Mouse (Mus musculus): Measurements from ENCODE around the gene Slco3a1.

The Slco3a1 gene

GRCm38 (mm10) chr7:74528182-74528581 lies 26.4 kb downstream of the Slco3a1 start:
- peak; percentile 16 for DNase-seq (ENCODE audit: low spot score)

- no peak for DNase-seq (ENCODE audit: low spot score)
Observed at GRCm38 (mm10) chr7:74527689-74528088, 26.9 kb downstream of the Slco3a1 start.

- DNase-seq (ENCODE audit: low spot score), result no peak
Observed at GRCm38 (mm10) chr7:74526030-74526429, 28.6 kb downstream of the Slco3a1 start.

- DNase-seq (ENCODE audit: low spot score), result no peak
Observed at GRCm38 (mm10) chr7:74525586-74525985, 29.0 kb downstream of the Slco3a1 start.

GRCm38 (mm10) chr7:74524188-74524971 lies 30.2 kb downstream of the Slco3a1 start:
- DNase-seq (ENCODE audit: low spot score), result peak; percentile 17

GRCm38 (mm10) chr7:74523086-74523485 lies 31.5 kb downstream of the Slco3a1 start:
- DNase-seq (ENCODE audit: low spot score), result no peak

GRCm38 (mm10) chr7:74522260-74522659 lies 32.3 kb downstream of the Slco3a1 start:
- DNase-seq (ENCODE audit: low spot score), result no peak

GRCm38 (mm10) chr7:74519386-74519785 lies 35.2 kb downstream of the Slco3a1 start:
- no peak for DNase-seq (ENCODE audit: low spot score)

GRCm38 (mm10) chr7:74518776-74519175 lies 35.8 kb downstream of the Slco3a1 start:
- DNase-seq (ENCODE audit: low spot score), result no peak

- DNase-seq (ENCODE audit: low spot score), result no peak
Observed at GRCm38 (mm10) chr7:74518255-74518654, 36.3 kb downstream of the Slco3a1 start.

- peak; percentile 44 for DNase-seq (ENCODE audit: low spot score)
Observed at GRCm38 (mm10) chr7:74510676-74511075, 43.9 kb downstream of the Slco3a1 start.

GRCm38 (mm10) chr7:74508205-74508604 lies 46.4 kb downstream of the Slco3a1 start:
- no peak for DNase-seq (ENCODE audit: low spot score)

- DNase-seq (ENCODE audit: low spot score), result no peak
Observed at GRCm38 (mm10) chr7:74506856-74507255, 47.7 kb downstream of the Slco3a1 start.

GRCm38 (mm10) chr7:74505635-74506034 lies 48.9 kb downstream of the Slco3a1 start:
- no peak for DNase-seq (ENCODE audit: low spot score)

GRCm38 (mm10) chr7:74501187-74501586 lies 53.4 kb downstream of the Slco3a1 start:
- no peak for DNase-seq (ENCODE audit: low spot score)

GRCm38 (mm10) chr7:74499470-74499869 lies 55.1 kb downstream of the Slco3a1 start:
- DNase-seq (ENCODE audit: low spot score), result no peak

- no peak for DNase-seq (ENCODE audit: low spot score)
Observed at GRCm38 (mm10) chr7:74498266-74498980, 56.2 kb downstream of the Slco3a1 start.

- DNase-seq (ENCODE audit: low spot score), result no peak
Observed at GRCm38 (mm10) chr7:74497203-74497602, 57.4 kb downstream of the Slco3a1 start.

- DNase-seq (ENCODE audit: low spot score), result no peak
Observed at GRCm38 (mm10) chr7:74495451-74495850, 59.1 kb downstream of the Slco3a1 start.

GRCm38 (mm10) chr7:74493775-74494174 lies 60.8 kb downstream of the Slco3a1 start:
- DNase-seq (ENCODE audit: low spot score), result no peak

- no peak for DNase-seq (ENCODE audit: low spot score)
Observed at GRCm38 (mm10) chr7:74491683-74492355, 62.8 kb downstream of the Slco3a1 start.

- DNase-seq (ENCODE audit: low spot score), result no peak
Observed at GRCm38 (mm10) chr7:74488141-74488540, 66.4 kb downstream of the Slco3a1 start.

- no peak for DNase-seq (ENCODE audit: low spot score)
Observed at GRCm38 (mm10) chr7:74487727-74488126, 66.9 kb downstream of the Slco3a1 start.

All from MN1 (cell line).